Mouse (Mus musculus) gastrocnemius, postnatal 36 days (tissue): ENCODE data around the gene Msmo1. TPM values are rescaled to one million over a fixed set of nuclear protein-coding genes. Genes with fewer than 3 reads are reported as not detected.

Experiments
- total RNA-seq, 2 experiments: library from RNA; stranded (reverse); gene quantifications; 2 replicates each; pipeline ENCODE4 v1.2.3; 2021

The Msmo1 gene
- total RNA-seq, 2 experiments from 2014 or later = 2.2 to 2.9 TPM

Other genes starting within 250 kb of the Msmo1 start
- 100 to 1,000 TPM; 223 to 229 TPM for gene Cpe, start 40.7 kb downstream of the Msmo1 start, total RNA-seq
- 1 to 10 TPM; 4.8 to 8.3 TPM for gene Klhl2, start 116.2 kb upstream of the Msmo1 start, total RNA-seq
- gene Tmem192, start 213.4 kb upstream of the Msmo1 start, total RNA-seq = 10 to 100 TPM; 14.7 to 17.3 TPM